Mouse (Mus musculus): Measurements from ENCODE around the gene Abhd15.

Gene Abhd15

GRCm38 (mm10) chr11:77514832-77515636 is at the start of gene Abhd15:
Abhd15 (plus strand) TSS chr11:77515121.
- DNase-seq (ENCODE audit: extremely low read depth, low read depth) = no peak

- DNase-seq (ENCODE audit: extremely low read depth, low read depth) = no peak
These were observed 48.4 kb upstream of the Abhd15 start for GRCm38 (mm10) chr11:77466544-77466943.

- DNase-seq (ENCODE audit: extremely low read depth, low read depth) = peak; percentile 47
These were observed 47.8 kb upstream of the Abhd15 start for GRCm38 (mm10) chr11:77467157-77467556.

- peak; percentile 69 for DNase-seq (ENCODE audit: extremely low read depth, low read depth)
These were observed 47.1 kb upstream of the Abhd15 start for GRCm38 (mm10) chr11:77467784-77468183.

- no peak for DNase-seq (ENCODE audit: extremely low read depth, low read depth)
These were observed 46.5 kb upstream of the Abhd15 start for GRCm38 (mm10) chr11:77468397-77468796.

GRCm38 (mm10) chr11:77471407-77471806 is 43.5 kb upstream of the Abhd15 start:
- DNase-seq (ENCODE audit: extremely low read depth, low read depth) = no peak

- DNase-seq (ENCODE audit: extremely low read depth, low read depth) = no peak
These were observed 42.1 kb upstream of the Abhd15 start for GRCm38 (mm10) chr11:77472775-77473174.

- DNase-seq (ENCODE audit: extremely low read depth, low read depth) = no peak
These were observed 38.7 kb upstream of the Abhd15 start for GRCm38 (mm10) chr11:77476216-77476615.

GRCm38 (mm10) chr11:77476895-77477294 is 38.0 kb upstream of the Abhd15 start:
- DNase-seq (ENCODE audit: extremely low read depth, low read depth) = no peak

- no peak for DNase-seq (ENCODE audit: extremely low read depth, low read depth)
These were observed 31.9 kb upstream of the Abhd15 start for GRCm38 (mm10) chr11:77483043-77483442.

- no peak for DNase-seq (ENCODE audit: extremely low read depth, low read depth)
These were observed 31.2 kb upstream of the Abhd15 start for GRCm38 (mm10) chr11:77483510-77484255.

- no peak for DNase-seq (ENCODE audit: extremely low read depth, low read depth)
These were observed 29.7 kb upstream of the Abhd15 start for GRCm38 (mm10) chr11:77485229-77485628.

GRCm38 (mm10) chr11:77486798-77487197 is 28.1 kb upstream of the Abhd15 start:
- DNase-seq (ENCODE audit: extremely low read depth, low read depth) = no peak

GRCm38 (mm10) chr11:77488771-77489581 is 25.9 kb upstream of the Abhd15 start:
- DNase-seq (ENCODE audit: extremely low read depth, low read depth) = no peak

- DNase-seq (ENCODE audit: extremely low read depth, low read depth) = no peak
These were observed 25.2 kb upstream of the Abhd15 start, which contains the start of gene Ankrd13b for GRCm38 (mm10) chr11:77489591-77490235. Ankrd13b (minus strand) TSS chr11:77489678.

- DNase-seq (ENCODE audit: extremely low read depth, low read depth) = no peak
These were observed 24.5 kb upstream of the Abhd15 start for GRCm38 (mm10) chr11:77490451-77490850.

GRCm38 (mm10) chr11:77491123-77491501 is 23.8 kb upstream of the Abhd15 start:
- DNase-seq (ENCODE audit: extremely low read depth, low read depth) = peak; percentile 60

- DNase-seq (ENCODE audit: extremely low read depth, low read depth) = peak; percentile 70
These were observed 23.2 kb upstream of the Abhd15 start for GRCm38 (mm10) chr11:77491502-77492291.

GRCm38 (mm10) chr11:77492311-77492871 is 22.5 kb upstream of the Abhd15 start:
- DNase-seq (ENCODE audit: extremely low read depth, low read depth) = peak; percentile 56

- peak; percentile 70 for DNase-seq (ENCODE audit: extremely low read depth, low read depth)
These were observed 22.0 kb upstream of the Abhd15 start for GRCm38 (mm10) chr11:77492911-77493332.

Data from MEL-GATA-1-ER (cell line).